Mouse (Mus musculus) gastrocnemius, adult 2 months (tissue): ENCODE measurements at regions not wholly inside any gene's neighbourhood (a gene's known extent, or its start where the extent isn't known, plus 50 kb on each side); places are given as distances from the start of the nearest gene placed in this dataset.

Experiments used
- DNase-seq: peaks from one replicate; pipeline ENCODE4 v3.0.0; 2022
- H3K27ac ChIP-seq: fragments of 200-600 bp; 2 replicates; pipeline ENCODE4 v1.8.1; 2022; ENCODE audit warnings: mild to moderate bottlenecking
- H3K4me3 ChIP-seq: fragments of 200-600 bp; 2 replicates; pipeline ENCODE4 v1.8.1; 2022; ENCODE audit warnings: mild to moderate bottlenecking, moderate library complexity
- CTCF ChIP-seq: fragments of 200-600 bp; IDR thresholded peaks from 2 replicates; pipeline ENCODE4 v1.8.1; 2022; ENCODE audit warnings: antibody characterized with exemption, mild to moderate bottlenecking, moderate library complexity
- intact Hi-C: fragments of 180-260 bp; cut with DNase I; formaldehyde crosslinking; loops from one replicate; pipeline ENCODE4 v1.15.1; 2025

DNA sequence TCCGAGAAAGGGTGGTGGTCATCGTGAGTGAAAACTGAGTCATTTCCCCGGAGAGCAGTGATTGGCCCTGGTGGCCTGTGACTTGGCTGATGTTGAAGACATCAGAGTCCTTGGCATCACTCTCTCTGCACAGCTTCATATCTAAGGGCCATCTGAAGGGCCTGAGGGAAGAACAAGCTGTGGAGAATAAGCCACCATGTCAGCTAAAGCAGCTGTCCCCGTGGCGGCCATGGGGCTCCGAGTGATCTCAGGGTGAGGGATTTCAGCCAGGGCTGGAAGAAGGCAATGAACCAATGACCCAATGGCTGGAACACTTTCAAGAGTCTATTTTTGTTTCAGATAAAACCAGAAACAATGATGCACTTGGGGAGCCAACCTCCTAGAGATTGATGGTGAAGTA is 62.2 kb downstream of the Ttc32 start:
- no peak overlapping the region for H3K4me3 ChIP-seq
- peak; percentile 53 for DNase-seq
- intact Hi-C loops = no loop called here
- TF ChIP-seq CTCF = no peak
- peak overlapping the region; percentile 35; the same call in 1 of the 2 replicates for H3K27ac ChIP-seq

- intact Hi-C loops = no loop called here
- Histone ChIP-seq H3K27ac (no peak overlapping the region), H3K4me3 (no peak overlapping the region)
- TF ChIP-seq CTCF = no peak
- no peak for DNase-seq
Measured at GRCm38 (mm10) chr12:9095061-9095460, 65.3 kb downstream of the Ttc32 start.

DNA sequence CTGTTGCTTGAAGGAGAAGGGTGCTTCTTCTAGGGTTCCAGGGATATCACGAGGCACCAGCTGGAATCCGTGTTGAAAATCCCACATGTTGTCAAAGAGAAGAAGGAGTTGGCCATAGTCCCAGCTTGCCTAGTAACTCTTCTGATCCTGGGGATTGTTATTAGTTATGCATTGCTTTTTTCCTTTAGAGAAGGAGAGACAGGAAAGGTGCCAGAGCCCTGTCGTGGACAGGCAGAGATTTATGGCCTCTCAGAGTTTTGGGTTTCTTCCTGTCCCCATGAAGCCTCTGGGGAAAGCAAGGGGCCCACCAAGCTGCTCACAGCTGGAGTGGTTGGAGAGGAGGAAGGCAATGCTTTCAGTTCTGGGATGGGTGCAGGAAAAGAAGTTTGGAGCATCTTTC is 76.6 kb downstream of the Ttc32 start:
- no peak for DNase-seq
- intact Hi-C loops = no loop called here
- TF ChIP-seq CTCF = no peak
- H3K4me3 ChIP-seq = no peak overlapping the region
- H3K27ac ChIP-seq = no peak overlapping the region

GRCm38 (mm10) chr12:9109806-9110205 is 80.0 kb downstream of the Ttc32 start:
- Histone ChIP-seq H3K4me3 (no peak overlapping the region), H3K27ac (peak overlapping the region; percentile 38; the same call in 1 of the 2 replicates)
- TF ChIP-seq CTCF = no peak
- intact Hi-C loops = no loop called here
- DNase-seq = no peak

- no peak for TF ChIP-seq CTCF
- Histone ChIP-seq H3K27ac (no peak overlapping the region; the same call in 1 of the 2 replicates), H3K4me3 (no peak overlapping the region)
- intact Hi-C loops = no loop called here
- no peak for DNase-seq
Measured at GRCm38 (mm10) chr12:9112161-9112674, 82.4 kb downstream of the Ttc32 start.

- no peak for TF ChIP-seq CTCF
- H3K27ac ChIP-seq = peak overlapping the region; percentile 85
- peak; percentile 92 for DNase-seq
Measured at GRCm38 (mm10) chr12:9113652-9114051, 83.9 kb downstream of the Ttc32 start.

GRCm38 (mm10) chr12:9114061-9114460 is 84.3 kb downstream of the Ttc32 start:
- DNase-seq = peak; percentile 59
- intact Hi-C loops = no loop called here
- H3K27ac ChIP-seq = peak overlapping the region; percentile 85
- H3K4me3 ChIP-seq = no peak overlapping the region
- no peak for TF ChIP-seq CTCF

More at GRCm38 (mm10) chr12:9113652-9114051, 83.9 kb downstream of the Ttc32 start:
- intact Hi-C loops = no loop called here
- no peak overlapping the region for H3K4me3 ChIP-seq

- Histone ChIP-seq H3K4me3 (no peak overlapping the region), H3K27ac (no peak overlapping the region)
- no peak for DNase-seq
- intact Hi-C loops = no loop called here
- TF ChIP-seq CTCF = no peak
Measured at GRCm38 (mm10) chr12:9118576-9118975, 88.8 kb downstream of the Ttc32 start.

DNA sequence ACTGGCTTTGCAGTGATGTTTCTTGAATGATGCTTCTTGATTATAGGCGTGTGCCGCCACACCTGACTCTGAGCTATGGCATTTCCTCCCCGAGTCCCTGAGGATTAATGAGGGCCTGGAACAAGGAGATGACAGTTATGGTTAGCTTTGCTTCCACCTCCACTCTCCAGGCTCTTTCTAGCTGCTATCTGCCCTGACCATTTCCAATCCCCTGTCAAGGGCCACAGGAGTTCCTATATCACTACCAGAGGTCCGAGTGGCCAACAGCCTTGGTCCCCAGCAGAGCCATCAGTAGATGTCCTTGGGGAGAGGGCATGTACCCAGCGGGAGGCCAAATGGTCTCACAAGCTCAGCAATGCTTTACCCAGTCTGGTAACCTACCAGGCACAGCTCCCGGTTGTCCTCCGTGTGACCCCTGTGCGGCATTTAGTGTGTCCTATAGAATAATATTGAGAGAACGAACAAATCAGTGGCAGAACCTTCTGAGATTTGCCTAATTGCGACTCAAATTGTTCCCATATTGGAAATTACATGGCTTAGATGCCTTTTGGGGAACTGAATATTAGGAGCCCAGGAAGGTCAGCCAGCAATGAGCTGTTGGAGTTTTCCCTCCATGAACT is 98.2 kb downstream of the Ttc32 start:
- DNase-seq = no peak
- peak overlapping the region; percentile 75 for H3K27ac ChIP-seq
- intact Hi-C loops = no loop called here
- TF ChIP-seq CTCF = no peak
- no peak overlapping the region for H3K4me3 ChIP-seq

DNA sequence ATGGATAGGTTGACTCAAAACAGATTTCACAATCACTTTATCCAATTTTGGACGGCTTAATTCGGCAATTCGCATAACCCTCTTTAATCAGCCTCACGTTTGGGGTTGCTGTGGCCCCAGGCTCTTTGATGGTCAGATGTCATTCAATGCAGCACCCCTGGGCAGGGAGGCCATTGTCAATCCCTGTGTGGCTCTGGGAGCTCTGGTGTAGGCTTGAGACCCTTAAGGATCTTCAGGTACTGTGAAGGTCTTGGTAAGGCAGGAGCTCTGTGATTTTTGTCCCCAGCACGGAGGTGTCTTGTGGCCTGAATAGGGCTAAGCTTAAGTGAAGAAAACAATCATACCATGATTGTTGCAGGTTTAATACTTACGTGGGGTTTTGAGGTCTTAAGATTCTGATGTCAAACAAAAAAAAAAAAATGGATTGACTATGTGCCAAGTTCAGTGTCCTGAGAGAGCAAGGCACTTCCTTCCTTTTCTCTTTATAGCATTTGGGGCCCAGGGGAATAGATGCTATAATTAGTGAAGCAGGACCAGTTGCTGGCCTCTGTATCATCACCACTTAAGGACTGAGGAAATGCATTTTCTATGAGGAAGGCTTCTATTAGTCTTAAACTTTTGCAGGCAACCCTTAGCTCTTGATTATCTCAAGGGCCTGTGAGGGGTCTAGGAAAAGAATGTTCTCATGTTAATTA is 98.9 kb downstream of the Ttc32 start:
- Histone ChIP-seq H3K27ac (peak overlapping the region; percentile 75), H3K4me3 (no peak overlapping the region)
- no peak for TF ChIP-seq CTCF
- intact Hi-C loops = no loop called here
- no peak for DNase-seq

- no peak overlapping the region for H3K27ac ChIP-seq
- DNase-seq = no peak
- no peak overlapping the region for H3K4me3 ChIP-seq
- TF ChIP-seq CTCF = no peak
- intact Hi-C loops = no loop called here
Measured at GRCm38 (mm10) chr12:9132621-9133020, 102.8 kb downstream of the Ttc32 start.

DNA sequence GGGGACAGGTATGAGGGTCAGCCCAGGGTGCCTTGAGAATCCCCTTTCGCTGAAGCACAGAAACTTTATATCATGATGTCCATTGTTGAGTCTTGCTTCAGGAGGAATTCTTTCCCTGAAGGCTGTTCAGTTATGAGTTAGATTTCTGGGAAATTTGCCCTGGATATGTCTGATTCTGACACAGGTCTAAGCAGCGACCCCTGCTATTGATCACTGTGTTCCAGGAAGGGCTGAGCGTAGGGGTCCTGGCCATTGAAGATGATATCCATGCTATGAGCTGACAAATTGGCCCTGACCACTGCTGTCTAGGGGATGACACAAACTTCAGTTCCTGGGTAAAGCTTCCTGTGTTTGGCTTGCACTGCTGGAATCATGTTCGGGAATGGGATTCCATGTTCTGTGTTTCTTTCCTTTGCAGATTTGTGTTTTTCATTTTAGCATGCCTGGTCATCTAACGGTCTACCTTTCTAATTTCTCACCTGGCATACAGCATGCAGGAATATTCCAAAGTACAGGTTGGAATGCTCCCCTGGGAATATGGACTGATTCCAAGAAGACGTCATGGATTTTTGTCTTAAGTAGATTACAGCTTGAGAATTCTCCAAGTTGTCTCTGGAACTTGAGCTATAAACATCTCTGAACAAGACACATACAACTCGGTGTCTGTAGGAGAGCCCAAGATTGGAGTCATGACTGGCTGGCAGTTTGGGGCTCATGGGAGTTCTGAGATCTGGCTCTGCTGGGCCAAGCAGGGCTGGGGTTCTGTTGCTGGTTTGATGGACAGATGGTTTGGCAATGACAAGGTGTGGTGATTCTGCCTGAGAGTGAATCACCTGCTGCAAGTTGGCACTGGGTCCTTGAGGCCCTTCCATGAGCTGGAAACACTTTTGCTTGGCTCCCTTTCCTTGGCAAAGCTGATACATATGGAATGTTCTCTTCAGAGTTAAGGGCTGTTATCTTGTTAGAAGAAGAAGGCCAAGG is 104.4 kb downstream of the Ttc32 start:
- intact Hi-C loops = no loop called here
- H3K27ac ChIP-seq = no peak overlapping the region
- H3K4me3 ChIP-seq = no peak overlapping the region
- DNase-seq = no peak
- no peak for TF ChIP-seq CTCF
